Mouse (Mus musculus): Measurements from ENCODE around the gene Psme2. TPM values are rescaled to one million over a fixed set of nuclear protein-coding genes. Genes with fewer than 3 reads are reported as not detected.

Gene Psme2
- polyA plus RNA-seq, 1 experiment from 2014 or later = 308 TPM

DNA sequence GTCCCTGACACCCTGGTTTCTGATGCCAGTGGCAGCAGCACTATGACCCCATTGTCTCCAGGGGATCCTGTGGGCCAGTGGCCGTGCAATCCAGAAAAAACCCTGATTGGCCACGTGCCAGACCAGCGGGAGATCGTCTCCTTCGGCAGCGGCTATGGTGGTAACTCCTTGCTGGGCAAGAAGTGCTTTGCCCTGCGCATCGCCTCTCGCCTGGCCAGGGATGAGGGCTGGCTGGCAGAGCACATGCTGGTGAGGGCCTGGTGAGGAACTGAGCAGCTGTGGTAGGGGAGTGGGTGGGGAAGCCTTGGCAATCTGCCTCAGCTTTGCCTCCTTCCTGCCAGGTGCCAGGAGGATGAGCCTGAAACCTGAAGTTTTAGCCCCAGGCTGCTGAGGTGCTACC is 46.6 kb downstream of the Psme2 start:
- H3K4me2 ChIP-seq (replicated peaks; ENCODE audit: low read depth, low read length) = no peak overlapping the region

DNA sequence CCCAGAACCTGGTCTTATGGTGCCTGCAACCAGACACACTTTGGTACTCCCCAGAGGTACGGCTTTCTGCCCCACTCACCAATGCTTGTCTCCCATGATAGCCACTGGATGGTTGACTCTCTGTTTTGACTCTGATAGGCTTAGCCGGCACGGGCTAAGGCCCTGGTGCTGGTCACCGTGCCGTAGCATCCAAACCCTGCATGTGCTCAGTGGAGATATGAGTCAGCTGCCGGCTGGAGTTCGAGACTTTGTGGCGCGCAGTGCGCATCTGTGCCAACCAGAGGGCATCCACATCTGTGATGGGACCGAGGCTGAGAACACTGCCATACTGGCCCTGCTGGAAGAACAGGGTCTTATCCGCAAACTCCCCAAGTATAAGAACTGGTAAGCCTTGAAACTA is 48.6 kb downstream of the Psme2 start:
- Histone ChIP-seq H3K9me3 (ENCODE audit: low read length) (no peaks in the 10 kb centered on the region), H3K4me2 (replicated peaks; ENCODE audit: low read depth, low read length) (no peak overlapping the region), H3K4me1 (ENCODE audit: insufficient read depth, low read depth, low read length) (peaks cover 8% of the 10 kb centered on the region; the same call in 1 of the 2 replicates), H3K36me3 (ENCODE audit: insufficient read depth, low read length) (peaks cover 13% of the 10 kb centered on the region; the same call in 1 of the 2 replicates), H3K27me3 (replicated peaks; ENCODE audit: insufficient read depth, low read length) (no peaks in the 10 kb centered on the region), H3K27ac (ENCODE audit: low read length) (no peak overlapping the region), H3K4me3 (ENCODE audit: low read depth, low read length) (no peak overlapping the region), H3K9ac (replicated peaks; ENCODE audit: low read depth) (no peak overlapping the region)
- 96% methylated on average over 12 of the region's 12 CpGs for WGBS
- TF ChIP-seq CTCF (IDR thresholded peaks at IDR 0.05) (0 out of 2 replicates have a peak, but pooled peaks have one; percentile 4), EP300 (IDR thresholded peaks at IDR 0.05) (no peak)
- ATAC-seq (no peak), DNase-seq (ENCODE audit: low spot score) (no peak)

More for the DNA sequence above, 46.6 kb downstream of the Psme2 start:
- Histone ChIP-seq H3K4me3 (ENCODE audit: low read depth, low read length) (no peak overlapping the region), H3K27ac (ENCODE audit: low read length) (no peak overlapping the region), H3K9ac (replicated peaks; ENCODE audit: low read depth) (no peak overlapping the region), H3K36me3 (ENCODE audit: insufficient read depth, low read length) (peaks cover 30% of the 10 kb centered on the region; the same call in 1 of the 2 replicates), H3K4me1 (ENCODE audit: insufficient read depth, low read depth, low read length) (peaks cover 8% of the 10 kb centered on the region; the same call in 1 of the 2 replicates), H3K27me3 (replicated peaks; ENCODE audit: insufficient read depth, low read length) (no peaks in the 10 kb centered on the region), H3K9me3 (ENCODE audit: low read length) (no peaks in the 10 kb centered on the region)
- no peak for TF ChIP-seq CTCF (IDR thresholded peaks at IDR 0.05)
- TF ChIP-seq EP300 (IDR thresholded peaks at IDR 0.05) = no peak
- no peak for ATAC-seq
- DNase-seq (ENCODE audit: low spot score) = no peak
- WGBS = 70% methylated on average over 9 of the region's 9 CpGs

DNA sequence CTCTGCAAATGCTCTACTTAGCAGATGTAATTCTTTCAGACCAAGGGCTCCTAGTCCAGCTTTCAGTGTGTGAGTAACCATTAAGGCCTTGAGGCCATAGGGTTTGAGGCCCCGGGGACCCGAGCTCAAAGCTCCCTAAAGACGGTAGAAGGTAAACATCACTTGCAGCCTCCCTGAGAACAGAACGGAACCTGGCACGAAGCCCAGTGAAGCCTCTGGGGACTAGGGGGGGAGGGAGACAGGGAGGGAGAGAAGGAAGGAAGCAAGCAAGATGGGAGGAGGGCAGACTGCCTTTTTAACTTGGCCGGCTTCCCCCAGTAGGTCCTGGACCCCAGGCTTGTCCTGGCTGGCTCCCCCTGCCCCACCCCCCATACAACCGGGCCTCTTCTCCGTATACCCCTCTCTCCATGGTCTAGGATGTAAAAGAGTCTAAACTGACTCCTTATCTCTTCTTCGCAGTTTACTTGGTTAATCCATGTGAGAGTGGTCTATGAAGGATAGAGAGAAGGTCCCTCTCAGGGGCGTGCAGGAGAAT is 50.1 kb downstream of the Psme2 start:
- ATAC-seq = peak; percentile 57

DNA sequence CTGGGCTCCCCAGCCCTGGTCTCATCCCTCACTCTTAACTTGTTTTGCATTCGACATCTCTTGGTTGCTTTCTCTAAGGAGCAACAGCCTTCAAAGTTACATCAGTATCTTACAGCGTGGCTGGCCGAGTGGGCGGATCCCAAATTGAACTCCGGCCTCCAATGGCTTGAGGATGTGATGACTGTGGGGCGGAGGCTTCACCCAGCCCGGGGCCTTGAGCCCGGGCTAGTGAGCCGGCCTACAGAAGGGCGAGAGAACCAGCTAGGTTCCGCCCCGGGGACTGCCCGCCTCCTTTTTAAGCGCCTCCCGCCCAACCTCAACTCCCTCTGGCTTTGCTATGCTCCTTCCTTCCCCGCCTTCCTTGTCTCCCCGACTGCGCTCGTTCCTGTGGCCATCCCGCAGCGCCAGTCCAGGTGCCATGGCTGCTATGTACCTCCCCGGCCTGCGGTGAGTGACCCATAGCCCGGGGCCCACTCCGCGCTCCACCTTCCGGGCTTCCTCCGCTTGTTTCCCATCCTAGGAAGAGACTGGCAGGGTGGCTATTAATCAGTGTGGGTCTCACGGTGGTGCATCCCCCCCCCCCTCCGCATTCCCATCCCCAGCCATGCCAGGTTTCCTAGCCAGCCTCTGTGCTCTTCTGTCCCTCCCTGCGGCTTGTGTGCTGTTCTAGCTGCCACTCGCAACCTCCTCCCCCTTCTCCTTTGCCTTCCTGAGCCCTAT is 50.7 kb downstream of the Psme2 start, which contains the start of gene Pck2:
Gene Pck2, plus strand, starts transcription at position 200 of the 720 bp plus-strand sequence.
- Histone ChIP-seq H3K9ac (replicated peaks; ENCODE audit: low read depth) (peak within 1 kb of the TSS; percentile 71), H3K36me3 (ENCODE audit: insufficient read depth, low read length) (0 out of 2 replicates have a peak, but pooled peaks cover 8% of the 10 kb centered on the region), H3K4me3 (ENCODE audit: low read depth, low read length) (peak within 1 kb of the TSS; percentile 65), H3K4me2 (replicated peaks; ENCODE audit: low read depth, low read length) (peak within 1 kb of the TSS; percentile 79), H3K27me3 (replicated peaks; ENCODE audit: insufficient read depth, low read length) (no peaks in the 10 kb centered on the region), H3K27ac (ENCODE audit: low read length) (peak within 1 kb of the TSS; percentile 93), H3K4me1 (ENCODE audit: insufficient read depth, low read depth, low read length) (peaks cover 8% of the 10 kb centered on the region; the same call in 1 of the 2 replicates), H3K9me3 (ENCODE audit: low read length) (no peaks in the 10 kb centered on the region)
- DNase-seq (ENCODE audit: low spot score) (peak; percentile 97), ATAC-seq (peak; percentile 98)
- TF ChIP-seq CTCF (IDR thresholded peaks at IDR 0.05) (no peak), EP300 (IDR thresholded peaks at IDR 0.05) (no peak)
- under 1% methylated on average over 29 of the region's 32 CpGs for WGBS

More for the DNA sequence above, 50.1 kb downstream of the Psme2 start:
- Histone ChIP-seq H3K4me3 (ENCODE audit: low read depth, low read length) (peak overlapping the region; percentile 65), H3K4me2 (replicated peaks; ENCODE audit: low read depth, low read length) (peak overlapping the region; percentile 79), H3K27me3 (replicated peaks; ENCODE audit: insufficient read depth, low read length) (no peaks in the 10 kb centered on the region), H3K36me3 (ENCODE audit: insufficient read depth, low read length) (peaks cover 8% of the 10 kb centered on the region; the same call in 1 of the 2 replicates), H3K4me1 (ENCODE audit: insufficient read depth, low read depth, low read length) (peaks cover 8% of the 10 kb centered on the region; the same call in 1 of the 2 replicates), H3K27ac (ENCODE audit: low read length) (peak overlapping the region; percentile 93), H3K9me3 (ENCODE audit: low read length) (no peaks in the 10 kb centered on the region), H3K9ac (replicated peaks; ENCODE audit: low read depth) (peak overlapping the region; percentile 71)
- no peak for TF ChIP-seq CTCF (IDR thresholded peaks at IDR 0.05)
- no peak for TF ChIP-seq EP300 (IDR thresholded peaks at IDR 0.05)
- WGBS = 3% methylated on average over 9 of the region's 10 CpGs
- peak; percentile 82 for DNase-seq (ENCODE audit: low spot score)

Other genes with a start within 250 kb of the Psme2 start
- 54.8 and 57.5 TPM in 2 replicates for gene Dhrs4, start 112.4 kb downstream of the Psme2 start, polyA plus RNA-seq (2015; fragmentation: Nextera tagmentation; extraction: Ambion mirVana)
- 0.23 and 0.42 TPM in 2 replicates for gene Carmil3, start 100.5 kb downstream of the Psme2 start, polyA plus RNA-seq (2015; fragmentation: Nextera tagmentation; extraction: Ambion mirVana)
- not detected in 2 replicates for gene Cpne6, start 80.7 kb downstream of the Psme2 start, polyA plus RNA-seq (2015; fragmentation: Nextera tagmentation; extraction: Ambion mirVana)
- not detected in 2 replicates for gene Nrl, start 66.1 kb downstream of the Psme2 start, polyA plus RNA-seq (2015; fragmentation: Nextera tagmentation; extraction: Ambion mirVana)
- gene Pck2, start 50.8 kb downstream of the Psme2 start, polyA plus RNA-seq (2015; fragmentation: Nextera tagmentation; extraction: Ambion mirVana) = 37.4 and 37.6 TPM in 2 replicates
- 93.4 and 95.3 TPM in 2 replicates for gene Dcaf11, start 31.1 kb downstream of the Psme2 start, polyA plus RNA-seq (2015; fragmentation: Nextera tagmentation; extraction: Ambion mirVana)
- 1.8 and 2.3 TPM in 2 replicates for gene A730061H03Rik, start 30.7 kb downstream of the Psme2 start, polyA plus RNA-seq (2015; fragmentation: Nextera tagmentation; extraction: Ambion mirVana)
- 1.3 and 1.5 TPM in 2 replicates for gene Fitm1, start 15.5 kb downstream of the Psme2 start, polyA plus RNA-seq (2015; fragmentation: Nextera tagmentation; extraction: Ambion mirVana)
- gene Psme1, start 13.0 kb downstream of the Psme2 start, polyA plus RNA-seq (2015; fragmentation: Nextera tagmentation; extraction: Ambion mirVana) = 215 and 219 TPM in 2 replicates
- gene Emc9, start 5.8 kb downstream of the Psme2 start, polyA plus RNA-seq (2015; fragmentation: Nextera tagmentation; extraction: Ambion mirVana) = 18.3 and 18.9 TPM in 2 replicates
- 17.4 and 24.1 TPM in 2 replicates for gene Rnf31, start 595 bp upstream of the Psme2 start, polyA plus RNA-seq (2015; fragmentation: Nextera tagmentation; extraction: Ambion mirVana)
- 26.2 and 29.5 TPM in 2 replicates for gene Irf9, start 12.5 kb upstream of the Psme2 start, polyA plus RNA-seq (2015; fragmentation: Nextera tagmentation; extraction: Ambion mirVana)
- 4.4 and 4.7 TPM in 2 replicates for gene Rec8, start 26.9 kb upstream of the Psme2 start, polyA plus RNA-seq (2015; fragmentation: Nextera tagmentation; extraction: Ambion mirVana)
- 25.5 and 25.9 TPM in 2 replicates for gene Ipo4, start 44.8 kb upstream of the Psme2 start, polyA plus RNA-seq (2015; fragmentation: Nextera tagmentation; extraction: Ambion mirVana)
- 1.2 and 2.0 TPM in 2 replicates for gene Gm49378, start 46.8 kb upstream of the Psme2 start, polyA plus RNA-seq (2015; fragmentation: Nextera tagmentation; extraction: Ambion mirVana)
- 84.3 and 91.1 TPM in 2 replicates for gene Tm9sf1, start 52.7 kb upstream of the Psme2 start, polyA plus RNA-seq (2015; fragmentation: Nextera tagmentation; extraction: Ambion mirVana)
- gene Tssk4, start 59.1 kb upstream of the Psme2 start, polyA plus RNA-seq (2015; fragmentation: Nextera tagmentation; extraction: Ambion mirVana) = 0.58 and 0.61 TPM in 2 replicates
- 46.2 and 47.6 TPM in 2 replicates for gene Mdp1, start 69.4 kb upstream of the Psme2 start, polyA plus RNA-seq (2015; fragmentation: Nextera tagmentation; extraction: Ambion mirVana)
- gene Gmpr2, start 80.8 kb upstream of the Psme2 start, polyA plus RNA-seq (2015; fragmentation: Nextera tagmentation; extraction: Ambion mirVana) = 34.0 and 38.6 TPM in 2 replicates
- 369 and 396 TPM in 2 replicates for gene Nedd8, start 81.0 kb upstream of the Psme2 start, polyA plus RNA-seq (2015; fragmentation: Nextera tagmentation; extraction: Ambion mirVana)
- 18.8 and 19.9 TPM in 2 replicates for gene Tinf2, start 90.7 kb upstream of the Psme2 start, polyA plus RNA-seq (2015; fragmentation: Nextera tagmentation; extraction: Ambion mirVana)
- 14.2 and 20.6 TPM in 2 replicates for gene Tgm1, start 122.8 kb upstream of the Psme2 start, polyA plus RNA-seq (2015; fragmentation: Nextera tagmentation; extraction: Ambion mirVana)
- gene Rabggta, start 131.2 kb upstream of the Psme2 start, polyA plus RNA-seq (2015; fragmentation: Nextera tagmentation; extraction: Ambion mirVana) = 31.4 and 32.5 TPM in 2 replicates
- 74.1 and 83.5 TPM in 2 replicates for gene Dhrs1, start 154.6 kb upstream of the Psme2 start, polyA plus RNA-seq (2015; fragmentation: Nextera tagmentation; extraction: Ambion mirVana)
- gene Nop9, start 154.6 kb upstream of the Psme2 start, polyA plus RNA-seq (2015; fragmentation: Nextera tagmentation; extraction: Ambion mirVana) = 16.2 and 19.5 TPM in 2 replicates
- 0.65 and 1.3 TPM in 2 replicates for gene Cideb, start 167.3 kb upstream of the Psme2 start, polyA plus RNA-seq (2015; fragmentation: Nextera tagmentation; extraction: Ambion mirVana)
- gene Ltb4r2, start 170.3 kb upstream of the Psme2 start, polyA plus RNA-seq (2015; fragmentation: Nextera tagmentation; extraction: Ambion mirVana) = 0.77 and 0.97 TPM in 2 replicates
- gene Ltb4r1, start 174.8 kb upstream of the Psme2 start, polyA plus RNA-seq (2015; fragmentation: Nextera tagmentation; extraction: Ambion mirVana) = 4.1 and 4.6 TPM in 2 replicates
- 29.3 and 33.3 TPM in 2 replicates for gene Adcy4, start 193.0 kb upstream of the Psme2 start, polyA plus RNA-seq (2015; fragmentation: Nextera tagmentation; extraction: Ambion mirVana)
- 16.2 and 24.2 TPM in 2 replicates for gene Ripk3, start 197.8 kb upstream of the Psme2 start, polyA plus RNA-seq (2015; fragmentation: Nextera tagmentation; extraction: Ambion mirVana)
- 17.1 and 18.1 TPM in 2 replicates for gene Nfatc4, start 232.0 kb upstream of the Psme2 start, polyA plus RNA-seq (2015; fragmentation: Nextera tagmentation; extraction: Ambion mirVana)

Data from lung, postnatal 0 days (tissue).